Mouse (Mus musculus): ENCODE data around the gene D6Ertd527e.

- TF ChIP-seq CTCF (IDR thresholded peaks at IDR 0.05; ENCODE audit: extremely low read depth, insufficient read depth, low read length) (no peak), POLR2A (IDR thresholded peaks at IDR 0.05; ENCODE audit: extremely low read depth, insufficient read depth, low read length) (no peak)
Measured at GRCm38 (mm10) chr6:87158062-87158623, 53.6 kb downstream of the D6Ertd527e start.

All from cortical plate, adult 2 months (tissue).